Mouse (Mus musculus) kidney, postnatal 0 days (tissue): Measurements from ENCODE around the gene Sult1a1. TPM values are rescaled to one million over a fixed set of nuclear protein-coding genes. Genes with fewer than 3 reads are reported as not detected.
A peak's percentile ranks its signal among the peaks of the same experiment; 100 is the strongest.

Source experiments
- ATAC-seq: fragments of 200-750 bp; cut with Nextera tagmentation; replicated peaks from 2 replicates; pipeline ENCODE4 v1.8.0; 2017; ENCODE audit warnings: low read depth, moderate number of reproducible peaks, moderate TSS enrichment, moderate library complexity; ENCODE audit not compliant: low FRiP score
- DNase-seq: peaks from one replicate; pipeline ENCODE4 v3.0.0-alpha.2; 2016; ENCODE audit warnings: low spot score
- H3K27ac ChIP-seq: fragments of 300-500 bp; sonication (generic); 2 replicates; pipeline ENCODE4 v1.5.1; 2014; ENCODE audit warnings: mild to moderate bottlenecking
- H3K27me3 ChIP-seq: fragments of 300-500 bp; sonication (generic); 2 replicates; pipeline ENCODE4 v1.6.1; 2014; ENCODE audit warnings: low read length, mixed read lengths; ENCODE audit not compliant: insufficient read depth
- H3K36me3 ChIP-seq: fragments of 300-500 bp; sonication (generic); 2 replicates; pipeline ENCODE4 v1.6.1; 2014; ENCODE audit warnings: low read length, mixed read lengths; ENCODE audit not compliant: insufficient read depth
- H3K4me1 ChIP-seq: fragments of 300-500 bp; sonication (generic); replicated peaks from 2 replicates; pipeline ENCODE4 v1.6.1; 2014; ENCODE audit warnings: antibody characterized with exemption, low read length, mixed read lengths; ENCODE audit not compliant: insufficient read depth
- H3K4me2 ChIP-seq: fragments of 300-500 bp; sonication (generic); 2 replicates; pipeline ENCODE4 v1.6.1; 2014; ENCODE audit warnings: mild to moderate bottlenecking, low read length, moderate library complexity, mixed read lengths
- H3K4me3 ChIP-seq: fragments of 300-500 bp; sonication (generic); replicated peaks from 2 replicates; pipeline ENCODE4 v1.5.1; 2014; ENCODE audit warnings: low read depth, low read length
- H3K9ac ChIP-seq: fragments of 300-500 bp; sonication (generic); 2 replicates; pipeline ENCODE4 v1.6.1; 2014; ENCODE audit warnings: low read depth, low read length
- H3K9me3 ChIP-seq: fragments of 300-500 bp; sonication (generic); replicated peaks from 2 replicates; pipeline ENCODE4 v1.6.1; 2016; ENCODE audit warnings: low read length, inconsistent platforms, mixed read lengths
- CTCF ChIP-seq: IDR thresholded peaks from 2 replicates; pipeline ENCODE4 v1.5.1; 2016; ENCODE audit warnings: antibody characterized with exemption, low read depth, mild to moderate bottlenecking, moderate library complexity
- WGBS: fragments of 180-500 bp; shearing (Covaris S2); extraction: QIAGEN DNeasy Blood & Tissue Kit; methylation state at CpG from one replicate; pipeline ENCODE4 v1.1.7; 2014; 5-methylcytosine and 5-hydroxymethylcytosine counted together
- polyA plus RNA-seq: library from polyadenylated mRNA; unstranded; fragments of >200 nt; fragmentation: Nextera tagmentation; extraction: Ambion mirVana; gene quantifications from 2 replicates; pipeline ENCODE4 v1.2.1, GENCODE M21; 2015

Gene Sult1a1
- polyA plus RNA-seq, 1 experiment from 2014 or later: 17.3 TPM

DNA sequence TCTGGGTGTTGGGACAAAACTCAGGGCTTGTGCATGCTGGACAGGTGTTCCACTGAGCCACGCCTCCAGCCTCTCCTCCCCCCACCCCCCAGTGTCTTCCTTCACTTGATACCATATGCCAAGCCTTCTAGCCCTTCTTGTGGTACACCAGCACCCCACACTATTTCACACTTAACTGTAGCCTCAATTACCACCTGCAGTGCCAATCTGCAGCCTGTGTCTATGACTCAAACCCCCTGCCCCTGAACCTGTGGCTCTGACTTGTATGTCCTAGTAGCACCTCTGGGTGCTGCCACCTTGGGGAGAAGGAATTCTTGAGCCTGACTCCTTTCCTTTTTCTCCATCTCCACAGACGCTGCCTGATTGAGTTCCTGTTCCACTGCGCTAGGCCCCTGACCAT, 35.7 kb upstream of the Sult1a1 start:
- DNase-seq (no peak), ATAC-seq (no peak)
- Histone ChIP-seq H3K36me3 (no peaks in the 10 kb centered on the region), H3K9ac (no peak overlapping the region), H3K27ac (no peak overlapping the region), H3K4me1 (no peaks in the 10 kb centered on the region), H3K4me2 (no peak overlapping the region), H3K4me3 (no peak overlapping the region), H3K9me3 (no peaks in the 10 kb centered on the region), H3K27me3 (no peaks in the 10 kb centered on the region)
- TF ChIP-seq CTCF: no peak
- WGBS: 78% methylated on average over 3 of the region's 3 CpGs

DNA sequence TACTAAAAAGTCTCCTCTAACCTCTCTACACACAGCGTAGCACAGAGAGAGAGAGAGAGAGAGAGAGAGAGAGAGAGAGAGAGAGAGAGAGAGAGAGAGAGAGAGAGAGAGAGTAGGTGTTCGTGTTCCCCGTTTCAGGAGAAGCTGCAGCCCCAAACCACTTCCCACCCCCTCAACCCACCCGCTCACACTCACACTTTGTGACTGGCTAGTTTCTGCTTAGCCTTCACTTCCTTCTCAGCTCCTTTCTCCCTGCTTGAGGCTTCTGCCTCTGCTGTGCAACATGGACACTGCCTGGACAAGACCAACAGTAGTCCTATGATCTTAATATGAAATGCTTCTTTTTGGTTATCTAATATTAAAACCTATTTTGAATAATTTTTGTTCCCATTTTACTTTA, 34.0 kb upstream of the Sult1a1 start:
- no peak overlapping the region for H3K4me2 ChIP-seq
- ATAC-seq: no peak
- H3K27me3 ChIP-seq: no peaks in the 10 kb centered on the region
- WGBS: 68% methylated on average over 4 of the region's 4 CpGs
- no peak overlapping the region for H3K4me3 ChIP-seq
- no peaks in the 10 kb centered on the region for H3K4me1 ChIP-seq
- TF ChIP-seq CTCF: no peak
- no peak overlapping the region for H3K9ac ChIP-seq
- DNase-seq: no peak
- H3K36me3 ChIP-seq: no peaks in the 10 kb centered on the region
- no peak overlapping the region for H3K27ac ChIP-seq
- H3K9me3 ChIP-seq: no peaks in the 10 kb centered on the region

DNA sequence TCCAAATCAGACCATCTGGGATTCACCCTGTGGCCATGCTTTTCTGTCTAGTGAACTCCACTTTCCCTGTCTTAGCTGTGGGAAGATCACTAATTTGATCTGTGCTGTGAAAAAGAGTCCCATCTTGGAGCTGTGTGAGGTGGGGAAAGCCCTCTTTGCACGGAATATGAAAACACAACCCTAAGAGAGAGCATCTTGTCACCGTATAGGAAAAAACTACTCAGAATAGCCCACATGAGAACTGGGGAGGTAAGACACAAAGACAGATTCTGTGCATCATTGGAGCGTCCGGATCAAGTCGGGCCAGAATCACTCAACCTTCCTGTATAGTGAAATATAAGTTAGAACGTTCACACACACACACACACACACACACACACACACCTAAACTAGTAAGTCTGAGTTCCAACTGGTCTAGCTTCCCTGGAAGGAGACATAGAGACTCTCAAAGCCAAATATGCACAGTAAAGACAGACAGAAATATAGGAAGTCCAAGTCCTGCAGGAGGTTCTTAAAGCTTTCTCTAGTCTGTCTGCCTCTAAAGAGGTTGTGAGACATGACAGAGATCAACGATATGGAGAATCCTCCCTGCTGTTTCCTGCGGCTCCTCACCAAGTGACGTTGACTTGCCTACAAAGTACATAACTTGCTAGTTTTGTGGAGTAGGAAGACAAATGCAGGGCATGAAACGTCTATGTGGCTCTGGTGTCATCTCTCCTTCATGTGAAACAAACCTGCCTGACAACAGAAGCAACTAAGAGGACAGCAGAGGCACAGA, 32.1 kb upstream of the Sult1a1 start:
- H3K9ac ChIP-seq: no peak overlapping the region
- WGBS: 84% methylated on average over 10 of the region's 10 CpGs
- no peaks in the 10 kb centered on the region for H3K9me3 ChIP-seq
- DNase-seq (no peak), ATAC-seq (no peak)
- H3K4me1 ChIP-seq: peaks cover 5% of the 10 kb centered on the region
- H3K27ac ChIP-seq: no peak overlapping the region
- no peaks in the 10 kb centered on the region for H3K36me3 ChIP-seq
- H3K27me3 ChIP-seq: no peaks in the 10 kb centered on the region; the same call in 1 of the 2 replicates
- H3K4me2 ChIP-seq: no peak overlapping the region
- TF ChIP-seq CTCF: no peak
- H3K4me3 ChIP-seq: no peak overlapping the region

DNA sequence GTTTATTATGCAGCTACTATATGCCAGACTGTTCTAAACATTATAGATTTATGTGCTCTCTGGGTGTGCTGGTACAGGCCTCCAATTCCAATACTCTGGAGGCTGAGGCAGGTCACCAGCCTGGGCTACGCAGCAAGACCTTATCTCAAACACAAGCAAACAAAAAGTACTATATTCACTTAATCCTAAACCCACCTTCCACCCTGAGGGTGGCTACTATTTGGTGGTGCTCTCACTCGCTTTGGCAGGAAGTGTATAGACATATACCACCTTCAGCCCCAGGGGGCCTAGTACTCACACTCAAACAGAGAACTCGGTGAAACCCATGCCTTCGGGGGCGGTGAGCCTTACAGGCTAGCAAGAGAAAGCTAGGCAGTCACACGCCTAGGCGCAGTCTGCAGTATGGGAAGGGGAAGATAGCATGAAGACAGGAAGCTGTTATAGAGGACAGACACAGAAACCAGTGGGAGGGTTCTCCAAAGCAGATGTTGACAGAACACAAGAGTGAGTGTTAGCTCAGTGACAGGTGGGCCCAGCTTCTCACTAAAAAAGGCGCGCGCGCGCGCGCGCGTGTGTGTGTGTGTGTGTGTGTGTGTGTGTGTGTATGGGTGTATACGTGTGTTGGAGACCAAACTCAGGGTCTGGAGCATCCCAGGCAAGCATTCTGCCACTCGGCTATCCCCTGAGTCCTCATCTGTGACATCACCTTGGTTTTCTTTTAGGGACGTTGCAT, 31.4 kb upstream of the Sult1a1 start, which contains the start of gene Coro1a:
Coro1a (minus strand) TSS at position 346 of the 733 bp plus-strand sequence.
- H3K4me3 ChIP-seq: no peak within 1 kb of the TSS
- no peak for TF ChIP-seq CTCF
- H3K36me3 ChIP-seq: no peaks in the 10 kb centered on the region
- no peaks in the 10 kb centered on the region for H3K9me3 ChIP-seq
- H3K27ac ChIP-seq: no peak within 1 kb of the TSS
- DNase-seq (no peak), ATAC-seq (no peak)
- H3K27me3 ChIP-seq: no peaks in the 10 kb centered on the region; the same call in 1 of the 2 replicates
- WGBS: 89% methylated on average over 19 of the region's 19 CpGs
- H3K9ac ChIP-seq: no peak within 1 kb of the TSS
- peaks cover 5% of the 10 kb centered on the region for H3K4me1 ChIP-seq
- H3K4me2 ChIP-seq: no peak within 1 kb of the TSS

DNA sequence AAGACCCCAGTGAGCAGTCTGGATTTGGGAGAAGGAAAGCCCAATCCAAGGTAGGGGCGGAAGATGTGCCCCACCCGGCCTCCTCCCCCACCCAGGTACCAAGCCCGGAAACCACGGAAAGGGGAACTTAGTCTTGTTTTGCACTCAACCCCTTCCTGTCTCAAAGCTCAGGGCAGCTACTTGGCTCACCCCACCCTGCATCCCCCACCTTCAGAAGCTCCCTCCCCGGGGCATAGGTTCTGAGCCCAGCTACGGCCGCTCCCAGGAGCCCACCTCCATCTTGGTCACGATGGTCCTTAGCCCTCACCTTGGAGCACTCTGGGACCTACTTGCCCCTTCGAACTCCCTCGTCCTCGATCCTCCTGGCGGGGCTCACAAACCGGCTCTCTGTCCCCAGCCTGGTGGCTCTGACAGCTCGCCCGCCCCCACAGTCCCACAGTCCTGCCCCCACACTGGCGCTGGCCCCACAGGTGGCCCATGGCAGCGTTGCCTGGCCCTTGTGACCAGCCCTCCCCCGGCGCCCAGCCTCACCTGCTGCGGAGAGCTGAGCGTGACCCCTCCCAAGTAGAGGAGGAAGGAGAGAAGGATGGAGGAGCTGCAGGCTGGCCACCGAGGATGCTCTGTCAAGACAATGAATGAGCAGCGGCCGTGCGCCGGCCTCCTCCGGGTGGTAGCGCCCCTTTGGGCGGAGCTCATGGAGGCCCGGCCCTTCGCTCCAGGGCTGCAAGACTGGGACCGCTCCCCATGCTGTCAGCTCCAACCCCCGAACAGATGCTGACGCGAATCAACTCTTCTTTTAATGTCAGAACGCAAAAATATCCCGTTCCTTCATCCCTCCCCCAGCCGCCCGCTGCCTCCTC, 28.1 kb upstream of the Sult1a1 start:
- ATAC-seq: peak; percentile 25; the same call in 1 of the 2 replicates
- no peaks in the 10 kb centered on the region; the same call in 1 of the 2 replicates for H3K27me3 ChIP-seq
- H3K4me3 ChIP-seq: peak overlapping the region; percentile 35
- no peak overlapping the region for H3K27ac ChIP-seq
- peak; percentile 72 for DNase-seq
- no peaks in the 10 kb centered on the region for H3K9me3 ChIP-seq
- no peaks in the 10 kb centered on the region for H3K36me3 ChIP-seq
- H3K9ac ChIP-seq: peak overlapping the region; percentile 32; the same call in 1 of the 2 replicates
- WGBS: 2% methylated on average over 39 of the region's 39 CpGs
- H3K4me2 ChIP-seq: peak overlapping the region; percentile 67
- H3K4me1 ChIP-seq: peaks cover 9% of the 10 kb centered on the region
- TF ChIP-seq CTCF: 0 out of 2 replicates have a peak, but pooled peaks have one; percentile 15

DNA sequence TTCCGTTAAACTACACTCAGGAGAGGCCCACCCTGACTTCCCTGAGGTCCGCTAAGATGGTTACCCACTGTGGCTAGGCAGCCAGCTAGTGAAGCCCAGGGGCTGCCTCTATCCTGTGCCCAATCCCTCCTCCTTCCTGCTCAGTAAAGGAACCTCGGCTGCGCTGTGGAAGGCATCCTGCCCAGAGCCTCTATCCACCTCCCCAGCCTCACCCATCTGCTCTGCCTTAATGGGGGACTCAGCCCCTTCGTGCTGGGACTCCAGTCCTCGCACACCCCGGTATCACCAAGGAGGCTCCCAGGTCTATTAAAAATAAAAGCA, 27.5 kb upstream of the Sult1a1 start:
- H3K27ac ChIP-seq: no peak overlapping the region
- H3K27me3 ChIP-seq: no peaks in the 10 kb centered on the region; the same call in 1 of the 2 replicates
- H3K4me2 ChIP-seq: peak overlapping the region; percentile 67
- no peaks in the 10 kb centered on the region for H3K36me3 ChIP-seq
- H3K9me3 ChIP-seq: no peaks in the 10 kb centered on the region
- no peak for DNase-seq
- no peak for TF ChIP-seq CTCF
- no peak overlapping the region for H3K9ac ChIP-seq
- no peak for ATAC-seq
- no peak overlapping the region; the same call in 1 of the 2 replicates for H3K4me3 ChIP-seq
- peaks cover 9% of the 10 kb centered on the region for H3K4me1 ChIP-seq
- 13% methylated on average over 7 of the region's 7 CpGs for WGBS
